Mouse (Mus musculus): ENCODE data around the gene Zmiz1.
A peak's percentile ranks its signal among the peaks of the same experiment; 100 is the strongest.

Zmiz1 gene

GRCm38 (mm10) chr14:25533631-25534395, 74.8 kb downstream of the Zmiz1 start:
- no peak for DNase-seq (ENCODE audit: low read depth, low spot score)

DNA sequence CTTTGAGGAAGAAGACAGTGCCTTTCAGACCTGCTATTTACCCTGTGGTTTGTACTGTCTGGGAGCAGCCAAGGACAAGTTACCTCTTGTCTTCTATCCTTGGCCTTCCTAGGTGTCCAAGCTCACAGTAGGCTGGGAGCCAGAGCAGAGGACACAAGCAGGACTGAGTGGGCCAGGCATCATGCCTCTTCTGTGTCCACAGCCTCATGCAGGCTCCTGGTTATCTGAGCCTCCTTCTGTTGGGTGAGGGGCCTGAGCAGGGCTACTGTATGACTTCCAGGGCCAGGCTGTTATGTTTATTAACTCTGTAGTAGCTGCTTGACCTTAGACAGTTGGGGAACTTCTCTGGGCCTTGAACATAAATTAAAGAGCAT, 75.4 kb downstream of the Zmiz1 start:
- no peak for DNase-seq (ENCODE audit: low read depth, low spot score)

- DNase-seq (ENCODE audit: low read depth, low spot score) = no peak
These were observed 76.1 kb downstream of the Zmiz1 start for GRCm38 (mm10) chr14:25534918-25535582.

DNA sequence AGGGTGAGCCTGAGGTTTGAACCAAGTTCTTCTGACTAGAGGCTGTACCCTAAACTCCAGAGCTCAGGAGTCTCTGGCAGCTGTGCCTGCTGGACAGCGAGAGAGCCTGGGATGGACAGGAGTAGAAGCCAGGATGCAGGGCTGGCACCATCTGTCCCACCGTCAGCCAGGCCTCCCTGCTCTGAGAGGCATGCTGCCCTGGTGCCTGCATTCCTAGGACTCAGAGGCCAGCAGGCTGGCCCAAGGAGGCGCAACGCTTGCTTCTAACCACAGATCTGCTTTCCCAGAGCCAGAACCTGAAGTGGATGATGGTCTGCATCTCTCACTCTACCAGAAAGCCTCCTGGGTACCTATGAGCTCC, 76.6 kb downstream of the Zmiz1 start:
- no peak for DNase-seq (ENCODE audit: low read depth, low spot score)

DNA sequence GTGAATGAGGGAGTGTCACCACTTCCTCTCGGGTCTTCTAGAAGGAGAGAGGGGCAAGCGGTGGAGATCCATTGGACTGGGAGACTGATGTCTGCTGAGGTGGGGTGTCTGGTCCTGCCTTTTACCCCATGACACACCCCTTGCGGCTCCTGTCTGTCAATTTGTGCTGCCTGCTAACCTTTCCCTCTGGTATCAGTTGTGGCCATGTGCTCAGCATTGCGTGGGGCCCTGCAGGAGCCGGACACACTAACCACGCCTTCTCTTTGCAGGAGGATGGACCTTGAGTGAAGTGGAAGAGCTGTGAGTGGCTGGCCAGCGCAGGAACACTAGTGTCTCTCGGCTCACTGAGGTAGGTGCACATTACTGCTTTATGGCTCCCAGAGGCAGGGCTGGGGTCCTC, 77.5 kb downstream of the Zmiz1 start:
- no peak for DNase-seq (ENCODE audit: low read depth, low spot score)

- no peak for DNase-seq (ENCODE audit: low read depth, low spot score)
These were observed 78.4 kb downstream of the Zmiz1 start for GRCm38 (mm10) chr14:25537351-25537750.

DNA sequence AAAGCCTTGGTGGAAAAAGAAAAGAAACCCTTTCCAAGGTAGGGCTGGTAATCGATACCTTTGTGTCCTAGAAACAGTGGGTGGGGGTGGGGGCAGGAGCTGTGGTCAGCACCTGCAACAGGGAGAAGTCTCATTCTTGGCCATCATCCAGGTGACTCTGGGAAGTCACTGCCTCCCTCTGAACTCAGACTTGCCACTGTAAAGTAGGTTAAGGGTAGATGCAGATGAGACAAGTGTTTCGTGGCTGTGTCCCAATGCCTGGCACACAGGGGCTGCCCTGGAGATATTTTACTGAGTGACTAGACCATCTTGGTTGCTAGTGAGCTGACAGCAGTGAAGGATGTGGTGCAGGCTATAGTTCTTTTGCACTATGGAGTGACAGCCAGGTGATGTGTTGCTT, 79.5 kb downstream of the Zmiz1 start:
- no peak for DNase-seq (ENCODE audit: low read depth, low spot score)

DNA sequence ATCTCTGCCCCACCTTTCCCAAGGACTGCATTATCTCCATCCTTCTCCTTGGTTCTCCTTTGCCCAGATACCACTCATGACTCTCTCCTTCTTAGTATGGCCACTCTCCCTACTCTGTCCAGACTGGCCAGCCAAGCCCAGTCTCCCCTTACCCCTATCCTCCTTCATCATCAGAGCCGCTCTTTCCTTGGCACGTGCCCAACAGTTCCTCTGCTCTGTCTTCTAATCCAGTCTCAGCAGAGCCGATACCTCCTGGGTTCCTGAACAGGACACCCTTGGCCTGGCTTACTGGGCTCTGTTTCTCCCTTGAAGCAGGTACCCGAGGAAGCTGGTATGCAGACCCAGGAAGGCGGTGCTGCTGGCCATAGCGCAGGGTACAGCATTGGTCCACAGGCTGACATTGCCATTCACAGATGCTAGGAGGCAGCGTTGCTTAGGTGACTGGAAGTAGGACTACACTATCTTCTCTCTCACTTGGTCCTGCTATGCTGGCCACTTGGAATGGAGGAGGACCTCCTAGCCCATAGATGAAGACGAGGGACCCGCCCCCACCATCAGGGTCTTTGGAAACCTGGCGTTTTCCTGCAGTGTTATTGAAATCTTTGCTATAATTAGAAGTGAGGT, 80.6 kb downstream of the Zmiz1 start:
- no peak for DNase-seq (ENCODE audit: low read depth, low spot score)

DNA sequence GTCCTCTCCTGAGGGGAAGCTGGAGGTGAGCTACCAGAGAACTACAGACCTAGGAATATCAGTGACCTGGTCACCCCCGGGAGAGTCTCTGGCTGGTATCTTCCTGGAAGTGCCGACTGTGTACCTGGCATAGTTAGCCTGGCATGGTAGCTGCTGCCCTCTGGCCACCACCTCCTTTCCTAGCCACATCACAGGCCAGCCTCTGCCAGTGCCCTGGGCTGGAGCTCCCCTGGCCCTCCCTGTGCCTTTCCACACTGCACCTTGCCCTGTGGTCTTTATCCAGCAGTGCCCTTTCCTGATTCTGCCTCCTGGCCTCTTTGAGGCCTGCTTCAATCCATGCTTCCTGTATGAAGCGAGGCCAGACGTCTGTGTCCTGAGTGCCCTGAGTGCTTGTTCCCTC, 81.2 kb downstream of the Zmiz1 start:
- DNase-seq (ENCODE audit: low read depth, low spot score) = no peak

- no peak for DNase-seq (ENCODE audit: low read depth, low spot score)
These were observed 82.2 kb downstream of the Zmiz1 start for GRCm38 (mm10) chr14:25541213-25541612.

DNA sequence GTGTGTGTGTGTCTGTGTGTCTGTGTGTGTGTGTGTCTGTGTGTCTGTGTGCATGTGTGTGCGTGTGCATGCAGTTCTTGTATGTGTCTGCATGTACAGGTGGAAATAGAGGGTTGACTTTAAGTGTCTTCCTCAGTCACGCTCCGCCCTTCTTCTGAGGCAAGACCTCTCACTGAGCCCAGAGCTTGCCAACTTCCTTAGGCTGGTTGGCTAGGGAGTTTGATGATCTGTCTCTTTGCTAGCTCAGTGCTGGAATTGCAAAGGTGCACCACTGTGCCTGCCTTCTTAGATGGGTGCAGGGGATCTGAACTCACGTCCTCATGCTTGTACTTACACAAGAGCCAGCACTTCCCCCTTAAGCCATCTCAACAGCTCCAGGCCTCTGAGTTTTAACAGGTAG, 84.1 kb downstream of the Zmiz1 start:
- no peak for DNase-seq (ENCODE audit: low read depth, low spot score)

GRCm38 (mm10) chr14:25543927-25544326, 84.9 kb downstream of the Zmiz1 start:
- no peak for DNase-seq (ENCODE audit: low read depth, low spot score)

- DNase-seq (ENCODE audit: low read depth, low spot score) = no peak
These were observed 88.1 kb downstream of the Zmiz1 start for GRCm38 (mm10) chr14:25546852-25547621.

DNA sequence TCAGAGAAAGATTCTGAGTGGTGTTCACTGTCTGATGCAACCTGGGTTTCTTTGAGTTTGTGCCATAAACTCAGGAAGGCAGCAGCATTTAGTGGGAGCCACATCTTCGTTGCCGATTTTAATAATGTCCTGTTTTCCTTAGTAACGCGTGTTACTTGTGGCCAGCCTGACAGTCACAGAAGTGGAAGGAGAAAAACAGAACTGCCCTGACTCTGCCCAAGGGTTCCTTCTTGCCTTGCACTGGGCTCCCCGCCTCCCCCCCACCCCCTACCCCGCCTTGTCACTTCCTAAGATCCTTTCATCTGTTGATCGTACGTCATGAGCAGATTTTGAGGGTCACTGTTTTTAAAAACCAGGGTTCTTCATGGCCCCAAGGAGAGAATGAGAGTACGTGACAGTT, 88.9 kb downstream of the Zmiz1 start:
- no peak for DNase-seq (ENCODE audit: low read depth, low spot score)

- DNase-seq (ENCODE audit: low read depth, low spot score) = no peak
These were observed 89.7 kb downstream of the Zmiz1 start for GRCm38 (mm10) chr14:25548650-25549049.

DNA sequence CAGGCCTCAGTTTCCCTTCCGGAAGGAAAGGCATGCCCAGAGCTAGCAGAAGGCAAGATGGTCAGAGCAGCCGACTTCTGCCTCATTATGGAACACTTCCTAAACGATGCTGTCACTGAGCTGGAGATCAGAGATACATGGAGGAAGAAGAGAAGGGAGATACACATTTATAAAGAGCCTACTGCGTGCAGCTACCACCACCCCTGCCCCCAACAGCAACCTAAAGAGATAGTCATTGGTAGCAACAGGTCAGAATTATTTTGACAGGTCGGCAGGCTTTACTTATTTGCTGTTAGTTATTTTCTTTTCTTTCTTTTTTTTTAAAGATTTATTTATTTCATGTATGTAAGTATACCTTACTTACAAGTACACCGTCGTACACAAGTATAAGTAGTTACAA, 90.1 kb downstream of the Zmiz1 start:
- DNase-seq (ENCODE audit: low read depth, low spot score) = no peak

- DNase-seq (ENCODE audit: low read depth, low spot score) = peak; percentile 39
These were observed 91.2 kb downstream of the Zmiz1 start for GRCm38 (mm10) chr14:25549871-25550840.

GRCm38 (mm10) chr14:25551731-25552130, 92.7 kb downstream of the Zmiz1 start:
- DNase-seq (ENCODE audit: low read depth, low spot score) = peak; percentile 56

- no peak for DNase-seq (ENCODE audit: low read depth, low spot score)
These were observed 94.4 kb downstream of the Zmiz1 start for GRCm38 (mm10) chr14:25553382-25553781.

- DNase-seq (ENCODE audit: low read depth, low spot score) = no peak
These were observed 95.8 kb downstream of the Zmiz1 start for GRCm38 (mm10) chr14:25554781-25555180.

GRCm38 (mm10) chr14:25555291-25555781, 96.4 kb downstream of the Zmiz1 start:
- DNase-seq (ENCODE audit: low read depth, low spot score) = no peak

All from retina, postnatal 7 days (tissue).